Mouse (Mus musculus) layer of hippocampus, postnatal 10 days (tissue): ENCODE measurements around the gene Ifna11. TPM values are rescaled to one million over a fixed set of nuclear protein-coding genes. Genes with fewer than 3 reads are reported as not detected.
"Not testable (repeated sequence)": the region's sequence is repeated elsewhere in the genome, so short reads cannot be mapped to it uniquely, and the experiment has no call there.

Experiments used
- DNase-seq, 2 experiments: peaks; one replicate each; pipeline ENCODE4 v3.0.0; 2021; ENCODE audit warnings: low spot score in 2 of 2
- long read RNA-seq: library from polyadenylated mRNA; stranded (forward); transcript quantifications from one replicate; pipeline ENCODE4 v2.0.0, GENCODE M21; 2023
- total RNA-seq, 2 experiments: library from RNA; stranded (reverse); gene quantifications; 2 replicates each; pipeline ENCODE4 v1.2.3; 2021

Ifna11 gene
- total RNA-seq, result not detected
- long read RNA-seq, result 0 reads

GRCm38 (mm10) chr4:88819659-88820058, at the start of gene Ifna11:
Gene Ifna11, plus strand, starts transcription at chr4:88819959.
- DNase-seq, result no peak

DNA sequence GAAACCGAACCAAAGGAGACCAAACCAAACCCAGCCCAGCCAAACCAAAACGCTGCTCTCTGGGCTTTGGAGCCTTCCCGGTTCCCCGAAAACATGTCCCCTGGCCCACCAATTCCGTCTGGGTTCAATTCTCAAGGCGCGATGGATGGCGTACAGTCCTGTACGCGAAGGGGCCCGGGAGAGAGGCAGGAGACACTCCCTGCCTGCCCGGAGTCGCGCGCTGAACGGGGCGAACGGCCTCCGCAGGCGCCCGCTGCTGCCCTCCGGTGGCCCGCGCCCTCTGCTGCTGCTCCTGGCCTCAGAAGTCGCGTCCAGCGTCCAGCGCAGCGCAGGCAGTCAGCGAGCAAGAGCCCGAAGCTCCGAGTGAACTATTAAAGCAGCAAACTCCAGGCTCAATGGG, 46.2 kb upstream of the Ifna11 start, which contains the start of gene Gm13290:
Gm13290 (plus strand) TSS at position 301 of the 400 bp plus-strand sequence.
- not testable (repeated sequence) for DNase-seq

DNA sequence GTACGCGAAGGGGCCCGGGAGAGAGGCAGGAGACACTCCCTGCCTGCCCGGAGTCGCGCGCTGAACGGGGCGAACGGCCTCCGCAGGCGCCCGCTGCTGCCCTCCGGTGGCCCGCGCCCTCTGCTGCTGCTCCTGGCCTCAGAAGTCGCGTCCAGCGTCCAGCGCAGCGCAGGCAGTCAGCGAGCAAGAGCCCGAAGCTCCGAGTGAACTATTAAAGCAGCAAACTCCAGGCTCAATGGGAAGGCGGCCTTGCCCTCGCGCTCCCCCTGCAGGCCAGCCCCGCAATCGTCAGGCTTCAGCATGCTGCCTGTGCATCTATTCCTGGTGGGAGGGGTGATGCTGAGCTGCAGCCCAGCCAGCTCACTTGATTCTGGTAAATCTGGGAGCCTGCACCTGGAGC, 43.1 kb upstream of the Ifna11 start, which contains the start of gene Gm13289:
Gm13289 (plus strand) TSS at position 301 of the 400 bp plus-strand sequence.
- not testable (repeated sequence) for DNase-seq

GRCm38 (mm10) chr4:88779550-88779949, 40.2 kb upstream of the Ifna11 start, which contains the start of gene Gm13272:
Gene Gm13272, plus strand, starts transcription at chr4:88779850.
- not testable (repeated sequence) for DNase-seq

DNA sequence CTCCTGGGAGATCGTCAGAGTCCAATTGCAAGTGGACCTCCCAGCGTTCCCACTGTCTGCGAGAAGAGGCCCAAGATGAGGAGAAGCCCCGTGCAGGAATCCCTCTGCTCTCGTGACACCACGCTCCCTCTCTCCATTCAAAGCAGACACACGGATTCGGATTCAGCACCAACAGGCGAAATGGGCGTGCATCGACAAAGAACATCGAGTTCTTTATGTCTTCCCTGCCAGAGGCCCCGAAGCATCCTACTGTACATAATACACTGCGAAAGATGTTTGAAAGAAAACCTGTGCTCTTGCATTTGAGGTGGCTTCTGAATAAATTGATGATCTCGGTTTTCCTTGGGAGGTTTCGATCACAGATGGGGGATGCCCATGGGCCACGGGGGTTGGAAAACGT, 39.4 kb upstream of the Ifna11 start:
- DNase-seq, result peak in 1 of 2 experiments; percentile 17

- DNase-seq, result not testable (repeated sequence)
Observed at GRCm38 (mm10) chr4:88781831-88782230, 37.9 kb upstream of the Ifna11 start, which contains the start of gene Ifnz. Gene Ifnz, plus strand, starts transcription at chr4:88782131.

- not testable (repeated sequence) for DNase-seq
Observed at GRCm38 (mm10) chr4:88782335-88782734, 37.4 kb upstream of the Ifna11 start.

DNA sequence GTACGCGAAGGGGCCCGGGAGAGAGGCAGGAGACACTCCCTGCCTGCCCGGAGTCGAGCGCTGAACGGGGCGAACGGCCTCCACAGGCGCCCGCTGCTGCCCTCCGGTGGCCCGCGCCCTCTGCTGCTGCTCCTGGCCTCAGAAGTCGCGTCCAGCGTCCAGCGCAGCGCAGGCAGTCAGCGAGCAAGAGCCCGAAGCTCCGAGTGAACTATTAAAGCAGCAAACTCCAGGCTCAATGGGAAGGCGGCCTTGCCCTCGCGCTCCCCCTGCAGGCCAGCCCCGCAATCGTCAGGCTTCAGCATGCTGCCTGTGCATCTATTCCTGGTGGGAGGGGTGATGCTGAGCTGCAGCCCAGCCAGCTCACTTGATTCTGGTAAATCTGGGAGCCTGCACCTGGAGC, 34.4 kb upstream of the Ifna11 start, which contains the start of gene Gm13276:
Gm13276 (plus strand) TSS at position 301 of the 400 bp plus-strand sequence.
- not testable (repeated sequence) for DNase-seq

DNA sequence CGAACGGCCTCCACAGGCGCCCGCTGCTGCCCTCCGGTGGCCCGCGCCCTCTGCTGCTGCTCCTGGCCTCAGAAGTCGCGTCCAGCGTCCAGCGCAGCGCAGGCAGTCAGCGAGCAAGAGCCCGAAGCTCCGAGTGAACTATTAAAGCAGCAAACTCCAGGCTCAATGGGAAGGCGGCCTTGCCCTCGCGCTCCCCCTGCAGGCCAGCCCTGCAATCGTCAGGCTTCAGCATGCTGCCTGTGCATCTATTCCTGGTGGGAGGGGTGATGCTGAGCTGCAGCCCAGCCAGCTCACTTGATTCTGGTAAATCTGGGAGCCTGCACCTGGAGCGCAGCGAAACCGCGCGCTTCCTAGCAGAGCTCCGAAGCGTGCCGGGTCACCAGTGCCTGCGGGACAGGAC, 31.4 kb upstream of the Ifna11 start, which contains the start of gene Gm13277:
Gm13277 (plus strand) TSS at position 231 of the 400 bp plus-strand sequence.
- peak; percentile 48 to 68 for DNase-seq

DNA sequence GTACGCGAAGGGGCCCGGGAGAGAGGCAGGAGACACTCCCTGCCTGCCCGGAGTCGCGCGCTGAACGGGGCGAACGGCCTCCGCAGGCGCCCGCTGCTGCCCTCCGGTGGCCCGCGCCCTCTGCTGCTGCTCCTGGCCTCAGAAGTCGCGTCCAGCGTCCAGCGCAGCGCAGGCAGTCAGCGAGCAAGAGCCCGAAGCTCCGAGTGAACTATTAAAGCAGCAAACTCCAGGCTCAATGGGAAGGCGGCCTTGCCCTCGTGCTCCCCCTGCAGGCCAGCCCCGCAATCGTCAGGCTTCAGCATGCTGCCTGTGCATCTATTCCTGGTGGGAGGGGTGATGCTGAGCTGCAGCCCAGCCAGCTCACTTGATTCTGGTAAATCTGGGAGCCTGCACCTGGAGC, 28.5 kb upstream of the Ifna11 start, which contains the start of gene Gm13278:
Gm13278 (plus strand) TSS at position 301 of the 400 bp plus-strand sequence.
- DNase-seq, result not testable (repeated sequence)

- DNase-seq, result peak; percentile 74 to 80
Observed at GRCm38 (mm10) chr4:88793936-88794675, 25.7 kb upstream of the Ifna11 start, which contains the start of gene Gm13275. Gene Gm13275, plus strand, starts transcription at chr4:88794487.

GRCm38 (mm10) chr4:88797097-88797496, 22.7 kb upstream of the Ifna11 start, which contains the start of gene Gm13279:
Gene Gm13279, plus strand, starts transcription at chr4:88797397.
- not testable (repeated sequence) for DNase-seq

DNA sequence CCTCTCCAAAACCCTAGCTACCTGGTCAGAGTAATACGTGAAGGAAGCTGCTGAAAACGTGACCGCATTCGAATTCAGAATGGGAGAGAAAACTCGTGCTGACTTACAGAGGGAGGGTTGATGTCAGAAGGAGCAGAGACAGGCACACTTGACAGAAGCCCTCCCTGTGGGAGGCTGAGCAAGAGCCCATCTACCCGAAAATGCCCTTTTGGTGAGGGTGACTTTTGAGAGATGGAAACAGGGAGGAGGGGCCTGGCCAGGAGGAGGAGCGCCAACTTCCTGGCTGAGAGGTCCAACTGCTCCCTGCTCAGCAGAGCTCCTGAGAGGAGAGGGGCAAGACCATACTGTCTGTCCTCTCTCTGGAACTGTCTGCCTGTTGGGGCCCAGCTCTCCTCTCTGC, 20.4 kb upstream of the Ifna11 start, which contains the start of gene Gm13285:
Gm13285 (plus strand) TSS at position 301 of the 400 bp plus-strand sequence.
- not testable (repeated sequence) for DNase-seq

DNA sequence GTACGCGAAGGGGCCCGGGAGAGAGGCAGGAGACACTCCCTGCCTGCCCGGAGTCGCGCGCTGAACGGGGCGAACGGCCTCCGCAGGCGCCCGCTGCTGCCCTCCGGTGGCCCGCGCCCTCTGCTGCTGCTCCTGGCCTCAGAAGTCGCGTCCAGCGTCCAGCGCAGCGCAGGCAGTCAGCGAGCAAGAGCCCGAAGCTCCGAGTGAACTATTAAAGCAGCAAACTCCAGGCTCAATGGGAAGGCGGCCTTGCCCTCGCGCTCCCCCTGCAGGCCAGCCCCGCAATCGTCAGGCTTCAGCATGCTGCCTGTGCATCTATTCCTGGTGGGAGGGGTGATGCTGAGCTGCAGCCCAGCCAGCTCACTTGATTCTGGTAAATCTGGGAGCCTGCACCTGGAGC, 16.8 kb upstream of the Ifna11 start, which contains the start of gene Gm13287:
Gm13287 (plus strand) TSS at position 301 of the 400 bp plus-strand sequence.
- not testable (repeated sequence) for DNase-seq

GRCm38 (mm10) chr4:88805231-88805630, 14.5 kb upstream of the Ifna11 start, which contains the start of gene Gm13288:
Gene Gm13288, plus strand, starts transcription at chr4:88805531.
- DNase-seq, result not testable (repeated sequence)

DNA sequence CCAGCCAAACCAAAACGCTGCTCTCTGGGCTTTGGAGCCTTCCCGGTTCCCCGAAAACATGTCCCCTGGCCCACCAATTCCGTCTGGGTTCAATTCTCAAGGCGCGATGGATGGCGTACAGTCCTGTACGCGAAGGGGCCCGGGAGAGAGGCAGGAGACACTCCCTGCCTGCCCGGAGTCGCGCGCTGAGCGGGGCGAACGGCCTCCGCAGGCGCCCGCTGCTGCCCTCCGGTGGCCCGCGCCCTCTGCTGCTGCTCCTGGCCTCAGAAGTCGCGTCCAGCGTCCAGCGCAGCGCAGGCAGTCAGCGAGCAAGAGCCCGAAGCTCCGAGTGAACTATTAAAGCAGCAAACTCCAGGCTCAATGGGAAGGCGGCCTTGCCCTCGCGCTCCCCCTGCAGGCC, 14.0 kb upstream of the Ifna11 start:
- DNase-seq, result peak; percentile 4 to 14

- DNase-seq, result no peak
Observed at GRCm38 (mm10) chr4:88815928-88816327, 3.8 kb upstream of the Ifna11 start, which contains the start of gene Ifna7. Gene Ifna7, plus strand, starts transcription at chr4:88816228.

DNA sequence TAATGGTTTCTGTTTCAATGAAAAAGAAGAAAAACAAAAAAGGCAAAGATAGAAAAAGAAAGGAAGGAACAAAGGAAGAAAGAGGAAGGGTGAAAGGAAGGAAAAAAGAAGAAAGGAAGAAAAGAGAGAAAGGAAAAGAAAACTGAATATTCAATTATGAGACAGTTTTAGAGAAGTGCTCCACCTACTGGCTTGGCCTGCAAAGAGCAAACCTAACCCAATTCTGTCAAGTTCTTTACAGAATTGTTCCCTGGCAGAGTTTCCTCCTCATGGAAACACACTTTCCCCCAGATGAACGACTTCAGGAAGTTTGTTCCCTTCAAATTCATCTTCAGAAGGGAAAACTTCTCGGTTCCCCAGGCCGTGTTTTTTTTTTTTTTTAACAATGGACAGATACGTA, 3.2 kb downstream of the Ifna11 start:
- peak; percentile 5 to 26 for DNase-seq

GRCm38 (mm10) chr4:88827116-88827515, 7.4 kb downstream of the Ifna11 start, which contains the start of gene Ifna6:
Gene Ifna6, plus strand, starts transcription at chr4:88827416.
- DNase-seq, result not testable (repeated sequence)

DNA sequence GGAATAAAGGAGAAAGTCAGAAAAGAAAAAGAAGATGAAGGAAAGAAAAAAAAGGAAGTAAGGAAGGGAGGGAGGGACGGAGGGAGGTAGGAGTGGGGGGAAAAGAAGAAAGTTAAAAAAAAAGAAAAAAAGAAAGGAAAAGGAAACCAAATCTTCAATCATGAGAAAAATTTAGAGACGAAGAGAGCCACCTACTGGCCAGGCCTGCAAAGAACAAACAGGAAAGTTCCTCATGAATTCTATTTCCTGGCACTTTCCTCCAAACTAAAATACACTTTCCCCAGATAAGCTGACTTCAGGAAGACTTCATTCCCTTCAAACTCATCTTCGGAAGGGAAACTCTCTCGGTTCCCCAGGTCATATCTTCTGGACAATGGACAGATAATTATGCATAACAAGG, 10.8 kb downstream of the Ifna11 start:
- DNase-seq, result peak; percentile 47 to 54

GRCm38 (mm10) chr4:88835225-88835624, 15.5 kb downstream of the Ifna11 start, which contains the start of gene Ifna5:
Gene Ifna5, plus strand, starts transcription at chr4:88835525.
- not testable (repeated sequence) for DNase-seq
